Mouse (Mus musculus) heart, postnatal 25 days (tissue): ENCODE measurements around the gene Ldlrad1. TPM values are rescaled to one million over a fixed set of nuclear protein-coding genes. Genes with fewer than 3 reads are reported as not detected.

ENCODE experiments used
- DNase-seq: peaks from one replicate; pipeline ENCODE4 v3.0.0; 2022; ENCODE audit warnings: low spot score
- intact Hi-C: fragments of 180-260 bp; cut with DNase I; formaldehyde crosslinking; loops from one replicate; pipeline ENCODE4 v1.15.1; 2025
- total RNA-seq, 2 experiments: library from RNA; stranded (reverse); gene quantifications; 2 replicates each; pipeline ENCODE4 v1.2.3; 2021

Ldlrad1 gene
- total RNA-seq, 2 experiments from 2014 or later = not detected

GRCm38 (mm10) chr4:107252522-107252921, 43.5 kb downstream of the Ldlrad1 start:
- intact Hi-C loops = loop anchor here (2.0 to 5.0 kb wide), 3 partner anchors 62 to 115 kb away; partner anchors contain the start of genes Ndc1, Tceanc2, Tmem59 and Yipf1
- DNase-seq = no peak

- DNase-seq = peak; percentile 85
- intact Hi-C loops = loop anchor here (2.0 to 5.0 kb wide), 3 partner anchors 61 to 114 kb away; partner anchors contain the start of genes Ndc1, Tceanc2, Tmem59 and Yipf1
Measured at GRCm38 (mm10) chr4:107253125-107254091, 44.4 kb downstream of the Ldlrad1 start, which contains the start of the genes Lrrc42 and Hspb11. Gene Lrrc42, minus strand, starts transcription at chr4:107253532. Gene Hspb11, plus strand, starts transcription at chr4:107253593.

- DNase-seq = no peak
- intact Hi-C loops = loop anchor here (5.0 kb wide), 1 partner anchor 113 kb away; the partner anchor contains the start of gene Ndc1
Measured at GRCm38 (mm10) chr4:107254414-107254813, 45.4 kb downstream of the Ldlrad1 start.

GRCm38 (mm10) chr4:107260001-107260400, 51.0 kb downstream of the Ldlrad1 start:
- intact Hi-C loops = no loop called here
- DNase-seq = no peak

Other genes starting within 250 kb of the Ldlrad1 start
- gene Mrpl37, start 142.3 kb upstream of the Ldlrad1 start, total RNA-seq = 100 to 1,000 TPM; 110 to 111 TPM
- gene Cyb5rl, start 142.2 kb upstream of the Ldlrad1 start, total RNA-seq = 10 to 100 TPM; 14.2 to 17.8 TPM
- not detected for gene Cdcp2, start 112.3 kb upstream of the Ldlrad1 start, total RNA-seq
- 100 to 1,000 TPM; 114 to 137 TPM for gene Tmem59, start 30.8 kb upstream of the Ldlrad1 start, total RNA-seq
- gene Tceanc2, start 30.1 kb upstream of the Ldlrad1 start, total RNA-seq = 10 to 100 TPM; 10.7 to 14.2 TPM
- 10 to 100 TPM; 10.7 to 13.3 TPM for gene Lrrc42, start 44.4 kb downstream of the Ldlrad1 start, total RNA-seq
- 10 to 100 TPM; 10.5 to 13.0 TPM for gene Hspb11, start 44.4 kb downstream of the Ldlrad1 start, total RNA-seq
- not detected for gene Dio1, start 98.0 kb downstream of the Ldlrad1 start, total RNA-seq
- gene Yipf1, start 105.2 kb downstream of the Ldlrad1 start, total RNA-seq = 10 to 100 TPM; 20.7 to 22.3 TPM
- gene Ndc1, start 158.6 kb downstream of the Ldlrad1 start, total RNA-seq = 10 to 100 TPM; 12.3 to 12.4 TPM
- under 1 TPM; 0.28 to 0.42 TPM for gene Glis1, start 225.4 kb downstream of the Ldlrad1 start, total RNA-seq